Mouse (Mus musculus) CD4-positive, CD25-positive, alpha-beta regulatory T cell, adult 4 months (primary cell): ENCODE data around the gene Ndufs1. TPM values are rescaled to one million over a fixed set of nuclear protein-coding genes. Genes with fewer than 3 reads are reported as not detected.

Experiments used
- ATAC-seq: one replicate; pipeline ENCODE4 v1.8.0; 2017
- polyA plus RNA-seq, 2 experiments: library from polyadenylated mRNA; unstranded; fragments of 100-300 nt; shearing (Covaris generic); gene quantifications; one replicate each; pipeline ENCODE4 v1.2.1; 2017

The Ndufs1 gene
- polyA plus RNA-seq, 2 experiments from 2014 or later: 110 to 114 TPM

GRCm38 (mm10) chr1:63115096-63115495 is 61.5 kb downstream of the Ndufs1 start:
- ATAC-seq: no peak

- peak; percentile 95 for ATAC-seq
Measured at GRCm38 (mm10) chr1:63114136-63114781, 62.4 kb downstream of the Ndufs1 start, which contains the start of gene Ino80d. Ino80d (minus strand) TSS chr1:63114667.

GRCm38 (mm10) chr1:63113274-63114135 is 63.1 kb downstream of the Ndufs1 start:
- no peak for ATAC-seq

- no peak for ATAC-seq
Measured at GRCm38 (mm10) chr1:63112865-63113261, 63.8 kb downstream of the Ndufs1 start.

- ATAC-seq: no peak
Measured at GRCm38 (mm10) chr1:63112151-63112864, 64.3 kb downstream of the Ndufs1 start.

GRCm38 (mm10) chr1:63110536-63111285 is 65.9 kb downstream of the Ndufs1 start:
- no peak for ATAC-seq

GRCm38 (mm10) chr1:63107614-63108327 is 68.9 kb downstream of the Ndufs1 start:
- ATAC-seq: no peak

GRCm38 (mm10) chr1:63102758-63103451 is 73.7 kb downstream of the Ndufs1 start:
- no peak for ATAC-seq

GRCm38 (mm10) chr1:63100196-63100595 is 76.4 kb downstream of the Ndufs1 start:
- ATAC-seq: no peak

- ATAC-seq: no peak
Measured at GRCm38 (mm10) chr1:63098831-63099230, 77.8 kb downstream of the Ndufs1 start.

GRCm38 (mm10) chr1:63096071-63096470 is 80.6 kb downstream of the Ndufs1 start:
- ATAC-seq: no peak

Other genes starting within 250 kb of the Ndufs1 start
- 10 to 100 TPM; 23.8 to 36.8 TPM for gene Ino80d, start 62.2 kb downstream of the Ndufs1 start, polyA plus RNA-seq
- 1,000 to 10,000 TPM in 1 of 2 experiments, 100 to 1,000 TPM in 1; 903 to 1,182 TPM for gene Eef1b2, start within 50 bp of the Ndufs1 start, polyA plus RNA-seq
- not detected for gene Gpr1, start 37.7 kb upstream of the Ndufs1 start, polyA plus RNA-seq
- gene Zdbf2, start 96.4 kb upstream of the Ndufs1 start, polyA plus RNA-seq: not detected